Mouse (Mus musculus) midbrain, embryonic 15.5 days (tissue): ENCODE data around the gene Zscan2. TPM values are rescaled to one million over a fixed set of nuclear protein-coding genes. Genes with fewer than 3 reads are reported as not detected.
A peak's percentile ranks its signal among the peaks of the same experiment; 100 is the strongest.

Experiments used
- ATAC-seq: fragments of 200-750 bp; cut with Nextera tagmentation; replicated peaks from 2 replicates; pipeline ENCODE4 v1.8.0; 2017; ENCODE audit warnings: moderate TSS enrichment
- H3K27ac ChIP-seq: fragments of 300-500 bp; sonication (generic); 2 replicates; pipeline ENCODE4 v1.5.1; 2015; ENCODE audit warnings: mild to moderate bottlenecking, inconsistent platforms
- H3K27me3 ChIP-seq: fragments of 300-500 bp; sonication (generic); replicated peaks from 2 replicates; pipeline ENCODE4 v1.6.1; 2015; ENCODE audit warnings: inconsistent platforms
- H3K36me3 ChIP-seq: fragments of 300-500 bp; sonication (generic); replicated peaks from 2 replicates; pipeline ENCODE4 v1.6.1; 2015; ENCODE audit warnings: inconsistent platforms
- H3K4me1 ChIP-seq: fragments of 300-500 bp; sonication (generic); 2 replicates; pipeline ENCODE4 v1.6.1; 2015; ENCODE audit warnings: inconsistent platforms
- H3K4me2 ChIP-seq: fragments of 300-500 bp; sonication (generic); 2 replicates; pipeline ENCODE4 v1.6.1; 2015; ENCODE audit warnings: inconsistent platforms, mild to moderate bottlenecking, moderate library complexity
- H3K4me3 ChIP-seq: fragments of 300-500 bp; sonication (generic); 2 replicates; pipeline ENCODE4 v1.5.1; 2015; ENCODE audit warnings: mild to moderate bottlenecking, inconsistent platforms
- H3K9ac ChIP-seq: fragments of 300-500 bp; sonication (generic); 2 replicates; pipeline ENCODE4 v1.6.1; 2015; ENCODE audit warnings: mild to moderate bottlenecking, inconsistent platforms
- H3K9me3 ChIP-seq: fragments of 300-500 bp; sonication (generic); 2 replicates; pipeline ENCODE4 v1.6.1; 2016; ENCODE audit warnings: inconsistent platforms
- WGBS: fragments of 180-500 bp; shearing (Covaris S2); methylation state at CpG from one replicate; pipeline ENCODE4 v1.1.7; 2015; ENCODE audit warnings: mixed read lengths; 5-methylcytosine and 5-hydroxymethylcytosine counted together
- polyA plus RNA-seq: library from polyadenylated mRNA; unstranded; fragments of >200 nt; fragmentation: Nextera tagmentation; extraction: Ambion mirVana; gene quantifications from 2 replicates; pipeline ENCODE4 v1.2.1, GENCODE M21; 2015

Zscan2 gene
- polyA plus RNA-seq, 1 experiment from 2014 or later, result 4.9 TPM

GRCm38 (mm10) chr7:80893753-80894129 lies 33.0 kb downstream of the Zscan2 start:
- H3K4me3 ChIP-seq, result no peak overlapping the region
- 82% methylated on average over 6 of the region's 6 CpGs for WGBS
- H3K36me3 ChIP-seq, result peaks cover 36% of the 10 kb centered on the region
- ATAC-seq, result no peak
- no peak overlapping the region for H3K9ac ChIP-seq
- no peaks in the 10 kb centered on the region for H3K9me3 ChIP-seq
- H3K27me3 ChIP-seq, result no peaks in the 10 kb centered on the region
- H3K4me2 ChIP-seq, result no peak overlapping the region
- H3K27ac ChIP-seq, result no peak overlapping the region
- H3K4me1 ChIP-seq, result peaks cover 8% of the 10 kb centered on the region; the same call in 1 of the 2 replicates

DNA sequence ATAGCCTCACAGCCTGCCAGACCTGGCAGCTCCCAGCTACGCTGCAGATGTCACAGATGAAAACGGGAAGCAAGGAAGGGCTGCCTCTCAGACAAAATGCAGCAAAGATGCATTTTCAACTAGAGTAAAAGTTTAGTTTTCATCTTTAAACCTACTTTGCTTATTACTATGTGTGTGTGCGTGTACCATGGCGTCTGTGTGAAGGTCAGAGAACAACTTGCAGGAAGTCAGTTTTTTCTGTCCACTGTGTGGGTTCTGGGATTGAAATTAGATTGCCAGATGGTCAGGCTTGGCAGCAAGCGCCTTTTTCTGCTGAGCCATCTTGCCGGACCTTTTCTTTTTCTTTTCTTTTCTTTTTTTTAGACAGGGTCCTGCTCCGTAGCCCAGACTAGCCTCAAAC lies 33.5 kb downstream of the Zscan2 start:
- Histone ChIP-seq H3K36me3 (peaks cover 36% of the 10 kb centered on the region), H3K27me3 (no peaks in the 10 kb centered on the region), H3K4me2 (no peak overlapping the region), H3K9ac (no peak overlapping the region), H3K4me1 (peaks cover 4% of the 10 kb centered on the region; the same call in 1 of the 2 replicates), H3K9me3 (no peaks in the 10 kb centered on the region), H3K4me3 (no peak overlapping the region), H3K27ac (no peak overlapping the region)
- 87% methylated on average over 7 of the region's 7 CpGs for WGBS
- no peak for ATAC-seq

GRCm38 (mm10) chr7:80894815-80895519 lies 34.2 kb downstream of the Zscan2 start:
- ATAC-seq, result no peak
- peaks cover 36% of the 10 kb centered on the region for H3K36me3 ChIP-seq
- H3K27ac ChIP-seq, result no peak overlapping the region

DNA sequence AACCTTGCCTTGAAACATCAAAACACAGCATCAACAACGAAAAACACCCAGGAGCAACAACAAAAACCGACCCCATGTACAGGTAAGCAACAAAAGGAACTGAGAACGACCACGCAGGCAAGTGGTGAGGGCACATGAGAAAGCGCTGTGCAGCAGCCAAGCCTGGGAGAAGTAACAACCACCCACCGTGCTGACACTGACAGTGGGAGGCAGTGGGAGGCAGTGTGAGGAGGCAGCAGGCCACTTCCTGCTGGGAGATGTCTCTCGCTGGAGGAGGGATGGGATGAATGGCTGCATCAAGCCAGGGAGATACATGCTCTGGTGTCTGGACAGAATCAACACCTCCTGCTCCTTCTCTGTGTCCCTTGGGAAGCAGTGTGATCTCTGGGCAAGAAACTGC lies 36.4 kb downstream of the Zscan2 start:
- Histone ChIP-seq H3K4me3 (no peak overlapping the region), H3K4me1 (peaks cover 19% of the 10 kb centered on the region), H3K27ac (no peak overlapping the region), H3K36me3 (peaks cover 27% of the 10 kb centered on the region; the same call in 1 of the 2 replicates), H3K9ac (no peak overlapping the region), H3K27me3 (no peaks in the 10 kb centered on the region), H3K9me3 (no peaks in the 10 kb centered on the region), H3K4me2 (no peak overlapping the region)
- WGBS, result 92% methylated on average over 7 of the region's 7 CpGs
- no peak for ATAC-seq

More at GRCm38 (mm10) chr7:80894815-80895519, 34.2 kb downstream of the Zscan2 start:
- H3K4me2 ChIP-seq, result no peak overlapping the region
- H3K9ac ChIP-seq, result no peak overlapping the region
- WGBS, result 93% methylated on average over 14 of the region's 14 CpGs
- peaks cover 4% of the 10 kb centered on the region for H3K4me1 ChIP-seq
- H3K4me3 ChIP-seq, result no peak overlapping the region
- no peaks in the 10 kb centered on the region for H3K27me3 ChIP-seq
- no peaks in the 10 kb centered on the region for H3K9me3 ChIP-seq

DNA sequence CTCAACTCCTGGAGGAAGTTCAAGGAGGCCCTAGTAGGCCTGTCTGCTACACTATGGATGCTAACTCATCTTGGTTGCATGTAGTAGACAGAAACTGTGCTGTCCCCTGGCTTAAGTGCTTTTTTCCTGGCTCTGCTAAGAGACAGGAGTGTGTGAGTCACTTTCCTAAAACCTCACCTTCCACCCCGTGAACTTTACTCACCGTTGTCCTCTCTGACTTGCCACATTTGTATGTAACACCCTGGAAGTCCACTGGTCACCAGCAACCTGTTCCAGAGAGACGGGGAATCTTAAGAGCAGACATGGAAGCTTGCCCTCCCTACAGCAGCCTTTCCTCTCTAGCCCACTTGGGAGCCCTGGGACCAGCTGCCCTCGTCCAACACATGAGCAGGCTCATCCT lies 37.0 kb downstream of the Zscan2 start:
- Histone ChIP-seq H3K27me3 (no peaks in the 10 kb centered on the region), H3K27ac (no peak overlapping the region), H3K9ac (no peak overlapping the region), H3K36me3 (peaks cover 21% of the 10 kb centered on the region; the same call in 1 of the 2 replicates), H3K4me3 (no peak overlapping the region), H3K9me3 (no peaks in the 10 kb centered on the region), H3K4me1 (peaks cover 19% of the 10 kb centered on the region), H3K4me2 (no peak overlapping the region)
- WGBS, result 95% methylated on average over 4 of the region's 4 CpGs
- no peak for ATAC-seq

- H3K9me3 ChIP-seq, result no peaks in the 10 kb centered on the region
- peak within 1 kb of the TSS; percentile 64 for H3K9ac ChIP-seq
- H3K4me2 ChIP-seq, result peak within 1 kb of the TSS; percentile 81
- peak within 1 kb of the TSS; percentile 81 for H3K27ac ChIP-seq
- H3K4me1 ChIP-seq, result peaks cover 32% of the 10 kb centered on the region
- H3K36me3 ChIP-seq, result peaks cover 15% of the 10 kb centered on the region; the same call in 1 of the 2 replicates
- H3K4me3 ChIP-seq, result peak within 1 kb of the TSS; percentile 64
- ATAC-seq, result peak; percentile 96
- WGBS, result under 1% methylated on average over 36 of the region's 36 CpGs
- no peaks in the 10 kb centered on the region for H3K27me3 ChIP-seq
These were observed 40.3 kb downstream of the Zscan2 start, which contains the start of gene Wdr73 for GRCm38 (mm10) chr7:80900944-80901501. Wdr73 (minus strand) TSS chr7:80901269.

GRCm38 (mm10) chr7:80901541-80902274 lies 41.0 kb downstream of the Zscan2 start:
- Histone ChIP-seq H3K4me1 (peaks cover 32% of the 10 kb centered on the region), H3K4me2 (peak overlapping the region; percentile 81), H3K4me3 (peak overlapping the region; percentile 64), H3K27me3 (no peaks in the 10 kb centered on the region), H3K9me3 (no peaks in the 10 kb centered on the region), H3K27ac (peak overlapping the region; percentile 81), H3K36me3 (peaks cover 12% of the 10 kb centered on the region; the same call in 1 of the 2 replicates), H3K9ac (peak overlapping the region; percentile 57)
- 31% methylated on average over 15 of the region's 15 CpGs for WGBS
- ATAC-seq, result peak; percentile 19

DNA sequence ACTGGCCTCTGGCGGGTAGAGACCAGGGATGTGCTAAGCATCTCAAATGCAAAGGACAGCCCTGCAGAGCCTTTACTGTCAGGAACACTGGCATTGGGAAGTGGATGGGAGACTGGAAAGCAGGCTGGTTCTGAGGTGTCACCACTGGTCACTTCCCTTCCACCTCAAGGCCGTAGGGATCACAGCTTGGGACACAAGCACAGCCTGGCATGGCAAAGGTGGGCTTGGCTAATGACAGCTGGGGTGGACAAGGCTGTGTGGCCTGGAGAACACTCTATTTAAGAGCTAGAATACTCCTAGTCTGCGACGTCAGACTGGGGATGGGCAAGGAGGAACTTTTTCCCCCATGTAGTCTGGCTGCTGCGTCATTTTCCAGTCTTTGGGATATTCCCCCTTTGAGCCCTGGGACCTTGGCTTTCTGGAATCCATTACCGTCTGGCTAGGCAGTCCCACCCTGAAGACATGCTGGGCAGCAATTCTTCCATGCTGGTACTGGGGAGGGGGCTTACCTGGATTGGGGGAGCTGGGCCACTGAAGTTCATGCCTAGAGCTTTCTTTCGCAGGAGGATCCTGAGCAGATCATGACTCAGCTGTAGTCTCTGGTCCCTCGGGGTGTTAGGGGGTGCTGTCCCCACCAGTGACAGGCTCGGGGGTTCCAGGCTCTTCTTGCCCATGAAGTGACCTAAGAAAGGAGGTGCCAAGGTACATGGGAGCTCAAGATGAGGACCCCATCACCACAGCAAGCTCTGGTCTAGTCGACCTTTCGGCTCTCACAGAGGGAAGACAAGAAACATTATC lies 43.1 kb downstream of the Zscan2 start:
- peaks cover 3% of the 10 kb centered on the region; the same call in 1 of the 2 replicates for H3K36me3 ChIP-seq
- 87% methylated on average over 11 of the region's 11 CpGs for WGBS
- no peak for ATAC-seq

GRCm38 (mm10) chr7:80904921-80905515 lies 44.3 kb downstream of the Zscan2 start, which contains the start of gene Nmb:
Nmb (minus strand) TSS chr7:80905076.
- peak within 1 kb of the TSS; percentile 30 for H3K4me3 ChIP-seq
- H3K4me2 ChIP-seq, result peak within 1 kb of the TSS; percentile 63
- peak within 1 kb of the TSS; percentile 13 for H3K27ac ChIP-seq
- H3K9ac ChIP-seq, result peak within 1 kb of the TSS; percentile 23; the same call in 1 of the 2 replicates
- H3K36me3 ChIP-seq, result peaks cover 3% of the 10 kb centered on the region; the same call in 1 of the 2 replicates
- ATAC-seq, result peak; percentile 18; the same call in 1 of the 2 replicates
- no peaks in the 10 kb centered on the region for H3K27me3 ChIP-seq
- H3K9me3 ChIP-seq, result no peaks in the 10 kb centered on the region
- peaks cover 28% of the 10 kb centered on the region for H3K4me1 ChIP-seq
- WGBS, result 5% methylated on average over 19 of the region's 19 CpGs

More for the DNA sequence above, 43.1 kb downstream of the Zscan2 start:
- no peak overlapping the region for H3K27ac ChIP-seq
- no peak overlapping the region for H3K4me3 ChIP-seq
- H3K27me3 ChIP-seq, result no peaks in the 10 kb centered on the region
- peaks cover 32% of the 10 kb centered on the region for H3K4me1 ChIP-seq
- no peak overlapping the region for H3K9ac ChIP-seq
- H3K9me3 ChIP-seq, result no peaks in the 10 kb centered on the region
- no peak overlapping the region for H3K4me2 ChIP-seq

GRCm38 (mm10) chr7:80911053-80911452 lies 50.3 kb downstream of the Zscan2 start:
- H3K4me2 ChIP-seq, result no peak overlapping the region
- 86% methylated on average over 7 of the region's 7 CpGs for WGBS
- H3K36me3 ChIP-seq, result peaks cover 25% of the 10 kb centered on the region

DNA sequence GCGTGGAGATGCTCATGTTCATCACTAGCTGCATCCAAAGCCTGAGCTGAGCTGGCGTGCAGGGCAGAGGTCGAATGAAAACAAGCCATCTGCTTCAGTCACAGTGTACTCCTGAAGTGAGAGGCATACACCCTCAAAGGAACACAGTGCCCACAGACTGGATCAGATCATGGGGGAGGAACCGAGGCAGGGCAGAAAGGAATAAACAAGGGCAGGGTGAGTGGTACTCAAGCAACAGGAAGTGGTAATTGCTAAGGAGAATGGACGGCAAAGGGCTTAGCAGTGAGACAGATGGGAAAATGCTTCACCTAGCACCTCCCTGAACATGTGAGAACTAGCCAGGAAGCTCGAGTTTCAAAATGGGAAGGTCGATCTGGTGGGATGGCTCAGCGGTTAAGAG lies 51.8 kb downstream of the Zscan2 start:
- whole genome bisulfite sequencing, result 92% methylated on average over 8 of the region's 8 CpGs

More at GRCm38 (mm10) chr7:80911053-80911452, 50.3 kb downstream of the Zscan2 start:
- H3K4me1 ChIP-seq, result no peaks in the 10 kb centered on the region
- H3K27ac ChIP-seq, result no peak overlapping the region
- no peak overlapping the region for H3K9ac ChIP-seq
- no peak for ATAC-seq
- no peak overlapping the region for H3K4me3 ChIP-seq
- no peaks in the 10 kb centered on the region for H3K27me3 ChIP-seq
- no peaks in the 10 kb centered on the region for H3K9me3 ChIP-seq

More for the DNA sequence above, 51.8 kb downstream of the Zscan2 start:
- H3K27me3 ChIP-seq, result no peaks in the 10 kb centered on the region
- no peak overlapping the region for H3K27ac ChIP-seq
- no peak for ATAC-seq
- H3K9me3 ChIP-seq, result no peaks in the 10 kb centered on the region
- H3K4me3 ChIP-seq, result no peak overlapping the region
- H3K4me2 ChIP-seq, result no peak overlapping the region
- no peak overlapping the region for H3K9ac ChIP-seq
- H3K4me1 ChIP-seq, result no peaks in the 10 kb centered on the region
- H3K36me3 ChIP-seq, result peaks cover 37% of the 10 kb centered on the region
